Mouse (Mus musculus): ENCODE measurements at regions not wholly inside any gene's neighbourhood (a gene's known extent, or its start where the extent isn't known, plus 50 kb on each side); places are given as distances from the start of the nearest gene placed in this dataset.

DNA sequence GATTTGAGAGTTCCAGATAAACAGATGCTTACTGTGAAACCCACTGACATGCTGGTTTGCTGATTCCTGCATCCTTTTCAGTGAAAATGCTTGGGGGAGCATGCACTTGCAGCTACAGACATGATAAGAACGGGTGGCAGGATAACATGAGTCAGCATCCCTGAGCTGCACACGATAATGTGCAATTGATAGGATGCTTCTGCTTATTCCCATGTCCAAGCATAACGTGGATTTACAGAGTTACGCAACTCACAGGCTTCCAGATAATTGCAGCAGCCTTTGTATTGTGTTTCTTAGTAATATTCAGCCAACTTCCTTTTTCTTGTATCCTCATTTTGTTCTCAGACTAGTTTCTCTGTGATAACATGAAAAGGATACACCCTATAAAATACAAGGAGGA lies 245.7 kb downstream of the Flrt2 start:
- no peak for DNase-seq (ENCODE audit: low read depth, low spot score)

DNA sequence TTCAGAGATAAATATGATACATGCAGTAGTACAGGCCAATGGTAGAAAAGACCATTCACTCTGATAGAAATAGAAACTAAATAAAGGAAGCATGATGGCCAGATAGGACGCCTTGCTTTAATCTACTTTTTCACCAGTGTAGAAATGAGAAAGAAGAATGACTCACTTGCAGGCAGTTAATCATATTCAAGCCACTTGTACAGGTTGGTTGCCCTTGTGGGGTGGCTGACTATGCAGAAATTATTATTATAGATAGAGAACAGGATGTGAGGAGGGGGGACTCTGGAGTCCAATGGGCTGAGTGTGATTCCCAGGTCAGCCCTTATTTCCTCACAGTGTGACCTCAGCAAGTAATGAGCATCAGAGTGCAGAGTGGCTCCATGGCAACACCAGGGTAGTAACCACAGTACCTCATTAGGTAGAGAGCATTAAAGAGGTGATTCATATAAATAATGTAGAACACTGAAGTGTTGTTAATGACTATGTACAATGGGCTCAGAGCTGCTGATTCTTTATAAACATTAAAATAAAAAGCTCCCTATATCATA lies 248.5 kb downstream of the Flrt2 start:
- no peak for DNase-seq (ENCODE audit: low read depth, low spot score)

DNA sequence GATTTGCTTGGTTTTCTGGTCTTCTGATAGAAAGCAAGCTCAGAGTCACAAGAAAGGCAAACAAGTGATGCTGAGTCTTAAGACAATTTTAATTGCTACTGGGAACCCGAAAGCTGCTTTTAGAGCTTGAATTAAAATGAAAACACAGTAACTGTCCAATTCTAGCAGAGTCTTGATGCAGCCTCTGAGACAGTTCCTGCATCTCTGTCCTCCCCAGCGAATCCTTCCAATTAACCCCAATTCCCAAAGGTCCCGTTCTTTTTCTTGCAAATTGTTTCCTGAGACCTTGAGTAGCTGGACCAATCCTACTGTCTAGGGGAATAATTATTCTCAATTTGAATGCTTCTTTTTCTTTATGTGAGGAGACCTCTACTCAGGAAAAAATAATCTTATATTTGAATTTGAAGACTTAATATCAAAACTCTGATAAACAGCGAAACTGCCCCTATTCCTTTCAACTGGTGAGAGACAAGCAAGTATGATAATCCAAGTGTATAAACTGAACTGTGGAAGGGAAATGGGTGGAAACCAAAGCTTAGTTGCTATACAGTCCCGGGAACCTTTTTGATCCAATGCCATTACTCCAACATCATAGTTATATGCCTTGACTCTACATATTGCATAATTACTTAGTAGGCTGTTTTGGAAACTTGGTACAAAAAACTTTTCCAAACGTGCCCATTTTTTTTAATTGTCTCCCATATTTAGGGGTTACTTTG lies 267.9 kb downstream of the Flrt2 start:
- no peak for DNase-seq (ENCODE audit: low read depth, low spot score)

DNA sequence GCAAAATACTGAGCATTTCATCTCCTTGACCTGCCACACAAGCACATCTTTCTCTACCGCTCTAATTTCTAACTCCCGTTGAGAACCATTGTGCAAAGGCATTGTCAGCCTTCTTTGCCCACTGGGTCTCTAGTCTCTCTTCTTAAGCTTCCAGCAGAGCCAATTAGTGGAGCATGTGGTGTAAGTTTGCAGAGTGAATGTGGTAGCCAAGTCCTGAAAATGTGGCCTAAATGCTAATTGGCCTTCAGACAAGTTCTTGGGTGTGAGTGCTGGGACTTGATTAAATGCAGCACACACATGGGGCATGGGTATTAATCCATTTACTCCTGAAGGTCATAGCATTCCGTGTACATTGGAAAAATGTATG lies 268.5 kb downstream of the Flrt2 start:
- peak; percentile 16 for DNase-seq (ENCODE audit: low read depth, low spot score)

DNA sequence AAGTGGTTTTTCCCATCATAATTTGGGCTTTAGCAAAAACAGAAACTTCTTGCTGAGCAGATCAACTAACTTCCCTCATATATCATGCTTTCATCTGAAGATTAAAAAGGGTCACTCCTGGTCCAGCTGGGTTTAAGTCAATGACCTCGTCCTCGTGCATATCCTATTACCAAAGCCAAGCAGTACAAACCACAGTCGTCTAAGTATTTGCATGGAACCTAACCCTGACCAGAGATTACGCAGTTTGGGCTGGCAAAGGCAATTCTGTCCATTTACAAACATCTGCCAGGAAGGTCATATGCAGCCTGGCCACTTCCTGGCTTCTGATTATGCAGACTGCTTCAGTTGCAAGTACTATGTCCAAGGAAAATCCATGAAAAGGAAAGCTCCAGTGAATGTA lies 270.8 kb downstream of the Flrt2 start:
- DNase-seq (ENCODE audit: low read depth, low spot score), result no peak

DNA sequence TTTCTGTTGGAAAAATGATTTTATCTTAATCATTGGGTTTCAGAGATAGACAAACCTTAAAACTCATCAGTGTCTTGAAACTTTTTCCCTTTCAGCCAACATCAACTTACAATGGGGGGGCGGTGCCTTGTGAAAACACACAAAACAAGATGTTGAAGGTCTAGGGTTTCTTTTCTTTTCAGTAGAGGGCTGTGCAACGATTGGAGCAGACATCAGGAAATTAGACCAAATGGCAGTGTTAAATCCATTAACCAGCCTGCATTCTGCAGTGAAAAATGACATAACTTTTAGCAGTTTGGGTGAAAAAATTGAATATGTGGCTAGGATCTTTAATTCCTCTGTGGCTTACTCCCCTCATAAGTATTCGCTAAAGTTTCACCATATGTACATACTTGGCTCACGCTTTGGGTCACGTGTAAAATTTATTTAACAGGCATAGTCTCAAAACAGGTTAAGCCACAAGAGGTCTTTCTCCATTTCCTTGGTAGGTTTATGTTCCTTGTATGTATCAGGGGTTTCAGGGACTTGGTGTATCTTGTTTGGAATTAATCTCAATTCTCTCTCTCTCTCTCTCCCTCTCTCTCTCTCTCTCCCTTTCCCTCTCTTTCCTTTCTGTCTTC lies 296.8 kb downstream of the Flrt2 start:
- no peak for DNase-seq (ENCODE audit: low read depth, low spot score)

DNA sequence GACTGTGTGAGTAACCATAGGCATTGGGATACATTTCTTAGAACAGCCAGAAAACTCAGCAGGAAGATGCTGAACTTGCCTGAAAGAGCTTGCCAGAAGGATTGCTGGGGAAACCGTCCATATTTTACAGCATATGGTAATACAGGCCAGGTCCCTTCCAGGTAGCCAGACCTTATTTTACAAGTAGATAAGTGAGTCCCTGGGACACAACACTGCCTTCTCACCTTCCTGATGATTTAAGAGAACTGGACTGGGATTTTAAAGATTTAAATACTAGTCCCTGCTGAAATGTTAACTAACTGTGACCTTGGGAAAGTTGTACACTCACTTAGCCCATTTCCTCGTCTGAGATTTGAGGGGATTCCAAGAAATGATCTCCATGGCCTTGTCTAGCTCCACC lies 302.9 kb downstream of the Flrt2 start:
- no peak for DNase-seq (ENCODE audit: low read depth, low spot score)

DNA sequence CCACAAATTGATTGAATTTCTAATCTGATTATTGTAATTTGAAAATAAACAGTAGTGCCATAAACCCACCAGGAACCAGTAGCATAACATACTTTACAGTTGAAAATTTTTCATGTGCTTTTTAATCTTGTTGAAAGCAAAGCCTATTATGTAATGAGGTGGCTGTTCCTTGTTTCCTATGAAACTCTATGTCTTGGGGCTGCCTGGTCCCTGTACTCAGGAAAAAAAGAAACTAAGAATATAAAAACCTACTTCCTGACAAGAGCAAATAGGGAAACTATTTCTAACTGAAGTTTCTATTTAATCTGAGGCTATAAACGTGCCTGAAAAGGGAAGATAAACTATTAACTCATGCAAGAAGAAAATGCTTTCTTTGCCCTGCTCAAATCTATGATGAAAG lies 338.2 kb downstream of the Flrt2 start:
- no peak for DNase-seq (ENCODE audit: low read depth, low spot score)

DNA sequence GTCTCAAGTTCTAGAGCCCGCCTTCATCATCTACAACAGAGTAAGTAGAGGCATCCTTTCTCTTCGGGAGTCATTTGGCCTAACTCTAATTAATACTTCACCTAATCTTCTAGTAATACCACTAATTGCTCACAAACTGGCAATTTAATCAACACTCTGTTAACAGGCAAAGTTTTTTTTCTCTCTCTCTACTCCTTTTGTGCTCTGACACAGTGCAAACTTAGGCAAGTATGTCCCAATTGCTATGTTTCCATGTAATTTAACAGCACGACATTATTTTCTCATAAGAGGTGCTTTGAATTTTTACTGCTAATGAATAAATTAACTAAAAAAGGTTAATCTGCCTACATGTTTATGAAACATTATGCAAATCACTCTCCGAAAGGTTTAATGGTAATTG lies 383.3 kb downstream of the Flrt2 start:
- no peak for DNase-seq (ENCODE audit: low read depth, low spot score)

DNA sequence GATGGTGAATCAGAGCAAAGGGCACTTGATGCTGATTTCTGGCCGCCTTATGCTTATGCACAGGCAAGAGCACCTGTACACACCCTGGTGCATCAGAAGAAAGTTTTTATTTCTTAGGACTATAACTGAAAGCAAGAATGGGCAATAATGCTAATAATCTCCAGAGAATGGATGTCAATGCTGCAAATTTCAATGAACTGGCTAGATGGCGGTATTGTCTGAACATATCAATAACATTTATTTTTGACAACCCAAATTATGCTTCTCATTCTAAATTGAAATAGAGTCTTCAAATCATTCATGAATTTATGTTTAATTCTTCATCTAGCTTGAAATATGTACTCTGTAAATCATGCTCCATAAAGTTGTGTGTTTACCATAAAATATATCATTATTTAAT lies 399.0 kb downstream of the Flrt2 start:
- DNase-seq (ENCODE audit: low read depth, low spot score), result no peak

DNA sequence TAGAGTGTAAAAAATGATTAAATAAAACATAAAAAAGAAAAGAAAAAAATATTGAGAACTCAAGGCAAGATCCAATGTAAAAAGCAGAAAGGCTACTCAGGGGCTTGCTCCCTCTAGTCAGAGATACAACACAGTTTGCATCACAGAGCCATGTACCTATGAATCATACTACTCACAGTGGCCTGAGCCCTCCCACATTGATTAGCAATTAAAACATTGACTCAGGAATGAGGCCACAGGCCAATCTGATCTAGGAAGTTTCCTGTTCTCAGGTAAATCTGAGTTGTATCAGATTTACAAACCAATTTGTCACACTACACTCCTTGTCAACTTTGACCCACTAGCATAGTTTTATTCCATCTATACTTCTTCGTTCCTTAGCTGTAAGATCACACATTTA lies 414.2 kb downstream of the Flrt2 start:
- no peak for DNase-seq (ENCODE audit: low read depth, low spot score)

DNA sequence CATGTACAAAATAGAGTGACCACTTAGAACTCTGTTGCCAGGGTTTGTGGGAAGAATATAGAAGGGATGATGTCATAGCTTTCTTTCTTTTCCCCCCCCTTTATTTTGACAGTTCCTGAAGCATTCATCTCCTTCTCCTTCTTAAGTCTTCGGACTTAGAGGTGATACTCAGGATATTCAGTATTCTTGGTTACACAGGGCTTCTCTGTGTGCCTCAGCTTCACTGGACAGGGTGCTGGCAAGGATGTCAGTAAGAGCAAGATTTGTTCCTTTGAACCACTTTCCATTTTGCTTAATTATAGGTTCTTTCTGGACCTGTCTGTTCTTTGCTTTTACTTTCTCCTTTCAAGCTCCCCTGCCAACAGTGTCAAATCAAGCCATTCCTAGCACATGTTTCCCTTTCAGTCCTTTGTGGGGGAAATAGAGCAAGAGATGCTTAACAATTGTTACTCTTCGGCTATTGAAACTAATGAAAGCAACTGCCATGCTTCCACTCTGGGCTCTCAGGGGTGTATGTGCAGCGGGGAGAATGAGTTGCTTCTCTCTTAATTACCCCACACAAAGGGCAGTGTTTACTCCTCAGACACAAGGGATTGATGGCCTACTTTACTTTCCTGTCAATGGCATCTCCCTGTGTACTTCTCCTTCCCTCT lies 422.8 kb downstream of the Flrt2 start:
- DNase-seq (ENCODE audit: low read depth, low spot score), result no peak

DNA sequence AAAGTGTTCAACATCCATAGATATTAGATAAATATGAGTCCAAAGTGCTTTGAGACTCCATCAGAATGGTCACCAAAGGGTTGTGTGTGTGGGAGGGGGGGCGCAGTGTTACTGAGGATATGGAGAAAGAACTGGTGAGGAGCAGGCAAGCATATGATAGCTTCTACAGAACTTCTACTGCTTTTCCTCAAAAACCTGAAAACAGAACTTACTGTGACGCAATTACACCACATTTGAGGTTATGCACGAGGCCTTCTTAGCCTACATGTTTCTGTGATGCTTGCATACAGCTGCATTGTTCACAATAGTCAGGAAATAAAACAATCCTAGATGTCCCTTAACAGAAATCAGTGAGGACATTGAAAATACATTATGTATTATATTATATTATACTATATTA lies 425.5 kb downstream of the Flrt2 start:
- no peak for DNase-seq (ENCODE audit: low read depth, low spot score)

DNA sequence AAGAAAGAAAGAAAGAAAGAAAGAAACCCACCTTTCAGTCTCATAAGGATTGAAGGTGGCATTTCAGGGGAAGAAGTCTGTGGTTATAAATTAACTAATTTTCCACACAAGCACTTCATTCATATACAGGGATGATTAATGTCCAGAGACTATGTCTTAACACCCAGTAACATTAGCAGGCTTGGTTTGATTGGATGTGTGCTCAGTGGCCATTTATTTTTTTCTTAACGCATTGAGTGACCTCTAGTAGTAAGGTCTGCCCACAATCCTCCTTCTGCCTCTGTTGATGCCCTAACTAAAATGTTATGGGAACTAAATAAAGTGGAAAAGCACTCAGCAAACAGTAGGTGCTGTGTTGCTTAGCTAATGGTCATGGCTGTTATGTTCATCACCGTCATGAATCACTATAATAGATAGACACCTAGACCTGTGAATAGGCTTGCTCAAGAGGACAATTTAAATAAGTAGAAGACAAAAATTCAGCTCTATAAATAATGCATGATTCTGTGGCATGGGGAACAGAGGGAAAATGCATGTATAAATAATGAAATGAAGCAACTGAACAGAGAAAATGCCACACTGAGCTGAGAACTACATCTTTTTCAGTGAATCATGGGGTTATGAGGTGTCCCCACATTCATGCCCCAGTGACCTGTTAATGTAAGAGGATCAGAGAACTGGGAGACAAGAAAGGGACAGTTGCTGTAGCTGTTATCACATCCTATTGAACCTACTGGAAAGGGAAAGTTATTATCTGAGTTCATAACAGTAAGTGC lies 432.3 kb downstream of the Flrt2 start:
- no peak for DNase-seq (ENCODE audit: low read depth, low spot score)

DNA sequence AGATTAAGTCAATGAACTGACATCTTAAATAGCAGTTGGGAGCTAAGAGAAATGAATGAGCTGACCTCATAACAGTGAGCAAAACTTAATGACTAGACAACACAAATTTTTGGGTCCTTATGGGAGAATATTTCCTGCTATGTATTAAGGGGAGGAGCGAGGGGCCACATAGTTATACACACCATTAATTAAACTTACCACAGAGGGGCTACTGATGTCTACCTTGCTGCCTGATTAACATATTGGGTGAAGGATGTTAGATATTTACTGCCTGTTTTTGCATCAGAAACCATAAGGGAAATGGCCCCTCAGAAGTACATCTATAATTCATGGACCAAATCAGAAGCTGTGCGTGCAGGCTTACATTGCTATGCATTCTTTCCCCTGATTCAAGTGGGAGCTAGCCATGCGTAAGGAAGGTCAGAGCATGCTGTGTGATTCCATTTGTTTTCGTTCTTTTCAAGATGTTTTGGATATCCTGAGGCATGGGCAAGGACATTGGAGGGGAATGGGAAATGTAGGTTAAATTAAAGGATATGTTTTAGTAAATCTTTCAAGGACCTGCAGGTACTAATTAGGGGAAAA lies 437.9 kb downstream of the Flrt2 start:
- DNase-seq (ENCODE audit: low read depth, low spot score), result peak; percentile 14

DNA sequence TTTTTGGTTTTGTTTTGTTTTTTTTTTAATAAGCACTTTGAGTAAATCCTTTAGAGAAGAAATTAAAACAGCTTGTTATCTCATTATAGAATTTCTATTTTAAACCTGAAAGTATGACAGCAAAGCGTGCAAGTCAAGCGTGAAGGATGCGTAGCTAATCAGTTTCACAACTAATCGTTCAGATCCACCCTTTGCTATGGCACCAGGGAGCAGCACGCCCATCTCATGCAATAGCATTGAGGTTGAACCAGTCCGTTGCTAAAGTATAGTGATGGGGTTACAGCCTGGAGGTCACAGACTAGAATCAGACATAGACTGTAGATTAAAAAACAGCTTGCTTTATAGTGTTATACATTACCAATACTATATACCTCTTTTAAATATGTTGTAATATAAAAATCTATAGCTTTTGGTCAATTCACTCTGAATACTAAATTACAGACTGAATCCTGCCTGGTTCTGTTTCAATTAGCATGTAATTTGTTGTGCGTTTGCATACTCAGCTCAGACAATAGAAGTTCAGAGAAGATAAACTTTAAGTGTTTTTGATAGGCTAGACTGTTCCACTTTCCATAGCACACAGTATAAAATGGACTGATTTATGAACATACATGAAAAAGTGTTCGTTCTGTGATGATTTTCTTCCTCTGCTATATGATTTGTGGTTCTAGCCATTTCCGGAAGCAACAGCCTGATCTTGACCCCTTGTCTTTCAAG lies 438.9 kb downstream of the Flrt2 start:
- DNase-seq (ENCODE audit: low read depth, low spot score), result no peak

DNA sequence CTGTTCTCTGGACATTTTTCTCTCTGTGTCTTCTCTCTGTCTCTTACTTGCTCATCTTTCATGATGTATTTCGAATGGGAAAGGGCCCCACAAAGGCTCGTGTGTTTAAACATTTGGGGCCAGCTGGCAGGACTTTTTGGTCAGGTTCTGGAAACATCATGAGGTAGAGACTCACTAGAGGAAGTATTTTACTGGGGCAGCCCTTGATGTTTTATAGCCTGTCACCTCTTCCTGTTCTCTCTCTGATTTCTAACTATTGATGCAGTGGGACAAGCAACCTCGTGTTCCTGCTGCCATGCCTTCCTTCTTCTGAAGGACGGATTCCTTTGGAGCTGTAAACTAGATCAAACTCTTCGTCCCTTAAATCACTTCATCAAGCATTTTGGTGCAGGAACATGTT lies 442.1 kb downstream of the Flrt2 start:
- no peak for DNase-seq (ENCODE audit: low read depth, low spot score)

DNA sequence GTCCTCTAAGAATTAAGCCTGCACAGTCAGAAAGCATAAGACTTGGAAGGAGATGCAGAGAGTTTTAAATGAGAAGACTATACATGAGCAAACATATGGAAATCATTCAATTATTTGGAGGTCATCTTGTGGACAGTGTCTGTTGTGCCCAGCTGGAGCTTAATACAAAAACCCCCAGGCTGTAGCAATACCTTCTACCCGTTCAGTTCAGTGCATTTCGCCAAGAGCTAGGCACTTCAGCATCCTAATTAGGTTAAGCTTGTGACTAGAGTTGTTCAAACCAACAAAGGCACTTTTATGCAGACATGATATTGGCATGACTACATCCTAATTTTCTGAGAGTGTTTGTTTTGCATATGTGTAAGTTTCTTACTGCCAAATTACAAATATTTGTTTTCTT lies 449.7 kb downstream of the Flrt2 start:
- no peak for DNase-seq (ENCODE audit: low read depth, low spot score)

DNA sequence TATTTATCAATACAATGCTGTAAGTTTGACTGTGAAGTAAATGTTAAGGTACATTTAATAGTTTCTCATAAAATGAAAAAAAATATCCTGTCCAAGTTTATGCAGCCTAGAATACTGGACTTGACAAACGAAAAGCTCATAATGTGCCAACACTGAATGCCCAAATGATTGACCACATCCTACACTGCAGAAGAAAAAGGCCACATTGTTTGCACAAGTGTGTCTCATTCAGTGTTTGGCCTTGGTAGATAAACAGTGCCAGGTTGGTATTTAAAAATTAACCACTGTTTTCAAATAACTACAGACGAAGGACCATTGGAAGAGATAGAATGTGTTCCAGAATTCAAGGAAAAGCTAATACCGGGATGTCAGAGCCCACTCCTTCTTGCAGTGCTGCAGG lies 462.1 kb downstream of the Flrt2 start:
- DNase-seq (ENCODE audit: low read depth, low spot score), result no peak

DNA sequence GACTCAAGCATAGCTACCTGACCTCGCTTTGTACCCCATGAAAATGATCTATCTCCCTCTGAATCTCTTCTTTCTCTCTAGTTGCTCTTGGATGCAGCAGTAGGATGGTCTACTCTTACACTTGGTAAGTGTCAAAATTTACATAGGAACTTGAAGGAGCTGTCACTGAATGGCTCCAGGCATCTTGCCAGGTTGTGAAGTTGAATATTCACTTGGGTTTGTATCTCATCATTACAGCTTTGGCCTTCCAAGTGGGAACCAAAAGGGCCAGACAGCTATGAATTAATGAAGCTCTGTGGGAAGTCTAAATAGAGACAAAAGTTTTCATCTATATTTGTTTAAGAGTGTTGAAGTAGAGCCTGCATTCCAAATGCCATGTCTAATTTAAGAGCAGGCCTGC lies 475.5 kb downstream of the Flrt2 start:
- no peak for DNase-seq (ENCODE audit: low read depth, low spot score)

DNA sequence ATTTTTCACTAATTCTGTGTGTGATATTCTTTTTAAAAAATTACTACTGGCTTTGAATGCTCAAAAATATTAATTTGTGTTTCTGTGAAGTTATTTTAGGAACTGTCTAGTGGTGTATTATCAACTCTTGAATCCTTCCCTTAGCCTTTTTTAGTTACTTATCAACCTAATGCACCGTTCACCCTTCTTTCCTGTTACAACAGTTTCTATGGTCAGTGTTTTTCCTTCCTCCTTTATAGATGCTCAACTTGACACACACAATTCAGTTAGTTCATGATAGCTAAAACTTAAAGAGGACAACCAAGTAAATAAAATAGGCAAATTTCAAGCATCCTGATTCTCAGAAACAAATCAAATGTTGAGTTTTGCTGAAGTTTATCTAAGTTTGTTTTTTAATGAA lies 506.9 kb downstream of the Flrt2 start:
- no peak for DNase-seq (ENCODE audit: low read depth, low spot score)
